In genomic region chr17:17063628-17064494, GRCm38 (mm10) we compare ENCODE assay signal across 8 mouse cellular contexts. TPM values are rescaled to one million over a fixed set of nuclear protein-coding genes. Genes with fewer than 3 reads are reported as not detected.
DNase-seq lines count a peak whose midpoint lies in the region; ATAC-seq lines count a peak whose summit lies in the region.
"Not testable (repeated sequence)": the region's sequence is repeated elsewhere in the genome, so short reads cannot be mapped to it uniquely, and the experiment has no call there.

Gene Zfp960 (plus strand): TSS chr17:17064113.

- H3K9ac ChIP-seq in liver, embryonic 15.5 days: not testable (repeated sequence)
- H3K9ac ChIP-seq in neural tube, embryonic 13.5 days: peak within 1 kb of the TSS; percentile 68

- H3K4me3 ChIP-seq in liver, embryonic 15.5 days (replicated peaks): peak within 1 kb of the TSS; percentile 49
- H3K4me3 ChIP-seq in neural tube, embryonic 13.5 days: peak within 1 kb of the TSS; percentile 51

- not testable (repeated sequence) for H3K9me3 ChIP-seq in liver, embryonic 15.5 days (replicated peaks); neural tube, embryonic 13.5 days

- H3K4me2 ChIP-seq in liver, embryonic 15.5 days: peak within 1 kb of the TSS; percentile 42
- peak within 1 kb of the TSS; percentile 56 for H3K4me2 ChIP-seq in neural tube, embryonic 13.5 days

- 1% methylated on average over 17 of the region's 21 CpGs for WGBS in liver, embryonic 15.5 days (ENCODE audit: insufficient replicate concordance)
- 2% methylated on average over 19 of the region's 21 CpGs for WGBS in neural tube, embryonic 13.5 days

- H3K27me3 ChIP-seq in liver, embryonic 15.5 days; neural tube, embryonic 13.5 days: not testable (repeated sequence)

- H3K27ac ChIP-seq in liver, embryonic 15.5 days (replicated peaks): not testable (repeated sequence)
- 0 out of 2 replicates have a peak within 1 kb of the TSS, but pooled peaks have one; percentile 24 for H3K27ac ChIP-seq in neural tube, embryonic 13.5 days (replicated peaks)

- peak; percentile 9 for DNase-seq in T-cell, adult 2 months (ENCODE audit: low spot score)
- DNase-seq in cerebellum, postnatal 25 days: peak; percentile 68 to 70
- DNase-seq in frontal cortex, postnatal 10 days (ENCODE audit: low spot score in 2 of 2): peak; percentile 76 to 86
- DNase-seq in heart, postnatal 4 days: peak; percentile 90
- peak; percentile 90 to 94 for DNase-seq in layer of hippocampus, adult 18-20 months (ENCODE audit: low spot score in 2 of 2)
- peak; percentile 91 for DNase-seq in testis, postnatal 14 days (ENCODE audit: low spot score)

- ATAC-seq in liver, embryonic 15.5 days (ENCODE audit: insufficient read depth): peak; percentile 89
- peak; percentile 100 for ATAC-seq in neural tube, embryonic 13.5 days (ENCODE audit: low read depth)

- not testable (repeated sequence) for H3K4me1 ChIP-seq in liver, embryonic 15.5 days (replicated peaks); neural tube, embryonic 13.5 days (replicated peaks)

- not testable (repeated sequence) for H3K36me3 ChIP-seq in liver, embryonic 15.5 days (replicated peaks); neural tube, embryonic 13.5 days

RNA-seq across cellular contexts. Expression of gene Zfp960, which starts in this region (rescaled TPM):
- total RNA-seq in heart, postnatal 4 days (2021): 1 to 10 TPM; 8.2 to 8.8 TPM
- total RNA-seq in layer of hippocampus, adult 18-20 months (2021): 1 to 10 TPM; 5.9 to 7.7 TPM
- polyA plus RNA-seq in liver, embryonic 15.5 days (2015; fragmentation: Nextera tagmentation; extraction: Ambion mirVana): 0.89 and 1.0 TPM in 2 replicates
- polyA plus RNA-seq in neural tube, embryonic 13.5 days (2015; fragmentation: Nextera tagmentation; extraction: Ambion mirVana): 2.4 and 3.1 TPM in 2 replicates

Comparison
In these comparisons a context has a peak if more than half of its experiments do, and no peak if none do; other contexts are left out.
1. DNase-seq: peak in every context shown above with its lines; median percentile 92 in layer of hippocampus, adult 18-20 months; 91 in testis, postnatal 14 days; 90 in heart, postnatal 4 days; 81 in frontal cortex, postnatal 10 days; 69 in cerebellum, postnatal 25 days; 9 in T-cell, adult 2 months.